Mouse (Mus musculus): ENCODE results near the gene Tenm4. TPM values are rescaled to one million over a fixed set of nuclear protein-coding genes. Genes with fewer than 3 reads are reported as not detected.

Tenm4 gene
- polyA plus RNA-seq, 1 experiment from 2014 or later: 7.3 TPM

GRCm38 (mm10) chr7:96796788-96797485, 625.9 kb downstream of the Tenm4 start:
- Histone ChIP-seq H3K9ac (ENCODE audit: low read depth, low read length) (no peak overlapping the region), H3K4me2 (no peak overlapping the region), H3K4me3 (ENCODE audit: low read depth, low read length) (no peak overlapping the region), H3K27ac (ENCODE audit: low read depth, low read length) (no peak overlapping the region), H3K4me1 (replicated peaks; ENCODE audit: control insufficient read depth, insufficient read depth, low read length) (no peaks in the 10 kb centered on the region; the same call in 1 of the 2 replicates), H3K36me3 (ENCODE audit: control insufficient read depth, insufficient read depth, low read length) (no peaks in the 10 kb centered on the region), H3K9me3 (ENCODE audit: control insufficient read depth, low read length) (no peaks in the 10 kb centered on the region), H3K27me3 (replicated peaks; ENCODE audit: control insufficient read depth, insufficient read depth, low read length) (no peaks in the 10 kb centered on the region)
- DNase-seq (ENCODE audit: low spot score) (no peak), ATAC-seq (replicated peaks; ENCODE audit: low FRiP score) (no peak)
- 80% methylated on average over 20 of the region's 20 CpGs for WGBS

- WGBS: 67% methylated on average over 13 of the region's 13 CpGs
- no peak overlapping the region for H3K9ac ChIP-seq (ENCODE audit: low read depth, low read length)
These were observed 626.8 kb downstream of the Tenm4 start for GRCm38 (mm10) chr7:96797716-96798332.

GRCm38 (mm10) chr7:96799816-96800215, 628.8 kb downstream of the Tenm4 start:
- no peaks in the 10 kb centered on the region; the same call in 1 of the 2 replicates for H3K4me1 ChIP-seq (replicated peaks; ENCODE audit: control insufficient read depth, insufficient read depth, low read length)
- no peaks in the 10 kb centered on the region for H3K36me3 ChIP-seq (ENCODE audit: control insufficient read depth, insufficient read depth, low read length)
- no peak overlapping the region for H3K4me2 ChIP-seq
- DNase-seq (ENCODE audit: low spot score) (no peak), ATAC-seq (replicated peaks; ENCODE audit: low FRiP score) (no peak)
- no peak overlapping the region for H3K4me3 ChIP-seq (ENCODE audit: low read depth, low read length)
- no peaks in the 10 kb centered on the region for H3K9me3 ChIP-seq (ENCODE audit: control insufficient read depth, low read length)
- no peak overlapping the region for H3K9ac ChIP-seq (ENCODE audit: low read depth, low read length)
- no peaks in the 10 kb centered on the region for H3K27me3 ChIP-seq (replicated peaks; ENCODE audit: control insufficient read depth, insufficient read depth, low read length)
- WGBS: 60% methylated on average over 5 of the region's 5 CpGs
- no peak overlapping the region for H3K27ac ChIP-seq (ENCODE audit: low read depth, low read length)

More at GRCm38 (mm10) chr7:96797716-96798332, 626.8 kb downstream of the Tenm4 start:
- Histone ChIP-seq H3K36me3 (ENCODE audit: control insufficient read depth, insufficient read depth, low read length) (no peaks in the 10 kb centered on the region), H3K9me3 (ENCODE audit: control insufficient read depth, low read length) (no peaks in the 10 kb centered on the region), H3K27ac (ENCODE audit: low read depth, low read length) (no peak overlapping the region), H3K4me2 (no peak overlapping the region), H3K4me1 (replicated peaks; ENCODE audit: control insufficient read depth, insufficient read depth, low read length) (no peaks in the 10 kb centered on the region; the same call in 1 of the 2 replicates), H3K27me3 (replicated peaks; ENCODE audit: control insufficient read depth, insufficient read depth, low read length) (no peaks in the 10 kb centered on the region), H3K4me3 (ENCODE audit: low read depth, low read length) (no peak overlapping the region)
- ATAC-seq (replicated peaks; ENCODE audit: low FRiP score) (no peak), DNase-seq (ENCODE audit: low spot score) (no peak)

GRCm38 (mm10) chr7:96801368-96801767, 630.3 kb downstream of the Tenm4 start:
- Histone ChIP-seq H3K27ac (ENCODE audit: low read depth, low read length) (no peak overlapping the region), H3K4me1 (replicated peaks; ENCODE audit: control insufficient read depth, insufficient read depth, low read length) (no peaks in the 10 kb centered on the region; the same call in 1 of the 2 replicates), H3K4me3 (ENCODE audit: low read depth, low read length) (no peak overlapping the region), H3K4me2 (no peak overlapping the region), H3K36me3 (ENCODE audit: control insufficient read depth, insufficient read depth, low read length) (no peaks in the 10 kb centered on the region), H3K9ac (ENCODE audit: low read depth, low read length) (no peak overlapping the region), H3K9me3 (ENCODE audit: control insufficient read depth, low read length) (no peaks in the 10 kb centered on the region), H3K27me3 (replicated peaks; ENCODE audit: control insufficient read depth, insufficient read depth, low read length) (no peaks in the 10 kb centered on the region)
- 39% methylated on average over 9 of the region's 9 CpGs for WGBS
- ATAC-seq (replicated peaks; ENCODE audit: low FRiP score) (no peak), DNase-seq (ENCODE audit: low spot score) (no peak)

GRCm38 (mm10) chr7:96802216-96802615, 631.2 kb downstream of the Tenm4 start:
- Histone ChIP-seq H3K9me3 (ENCODE audit: control insufficient read depth, low read length) (no peaks in the 10 kb centered on the region), H3K9ac (ENCODE audit: low read depth, low read length) (no peak overlapping the region), H3K4me3 (ENCODE audit: low read depth, low read length) (no peak overlapping the region), H3K27ac (ENCODE audit: low read depth, low read length) (no peak overlapping the region), H3K27me3 (replicated peaks; ENCODE audit: control insufficient read depth, insufficient read depth, low read length) (no peaks in the 10 kb centered on the region), H3K4me2 (no peak overlapping the region), H3K4me1 (replicated peaks; ENCODE audit: control insufficient read depth, insufficient read depth, low read length) (no peaks in the 10 kb centered on the region), H3K36me3 (ENCODE audit: control insufficient read depth, insufficient read depth, low read length) (no peaks in the 10 kb centered on the region)
- WGBS: 70% methylated on average over 3 of the region's 3 CpGs
- ATAC-seq (replicated peaks; ENCODE audit: low FRiP score) (no peak), DNase-seq (ENCODE audit: low spot score) (no peak)

- 84% methylated on average over 1 of the region's 1 CpGs for WGBS
- DNase-seq (ENCODE audit: low spot score): no peak
These were observed 635.5 kb downstream of the Tenm4 start for GRCm38 (mm10) chr7:96806561-96806960.

GRCm38 (mm10) chr7:96807281-96808058, 636.4 kb downstream of the Tenm4 start:
- Histone ChIP-seq H3K4me3 (ENCODE audit: low read depth, low read length) (no peak overlapping the region), H3K36me3 (ENCODE audit: control insufficient read depth, insufficient read depth, low read length) (no peaks in the 10 kb centered on the region), H3K9me3 (ENCODE audit: control insufficient read depth, low read length) (no peaks in the 10 kb centered on the region), H3K27me3 (replicated peaks; ENCODE audit: control insufficient read depth, insufficient read depth, low read length) (no peaks in the 10 kb centered on the region), H3K27ac (ENCODE audit: low read depth, low read length) (no peak overlapping the region), H3K4me1 (replicated peaks; ENCODE audit: control insufficient read depth, insufficient read depth, low read length) (0 out of 2 replicates have a peak, but pooled peaks cover 2% of the 10 kb centered on the region), H3K4me2 (no peak overlapping the region), H3K9ac (ENCODE audit: low read depth, low read length) (no peak overlapping the region)
- DNase-seq (ENCODE audit: low spot score) (no peak), ATAC-seq (replicated peaks; ENCODE audit: low FRiP score) (no peak)
- WGBS: 78% methylated on average over 15 of the region's 15 CpGs

More at GRCm38 (mm10) chr7:96806561-96806960, 635.5 kb downstream of the Tenm4 start:
- Histone ChIP-seq H3K27ac (ENCODE audit: low read depth, low read length) (no peak overlapping the region), H3K4me3 (ENCODE audit: low read depth, low read length) (no peak overlapping the region), H3K36me3 (ENCODE audit: control insufficient read depth, insufficient read depth, low read length) (no peaks in the 10 kb centered on the region), H3K4me1 (replicated peaks; ENCODE audit: control insufficient read depth, insufficient read depth, low read length) (0 out of 2 replicates have a peak, but pooled peaks cover 2% of the 10 kb centered on the region), H3K9me3 (ENCODE audit: control insufficient read depth, low read length) (no peaks in the 10 kb centered on the region), H3K9ac (ENCODE audit: low read depth, low read length) (no peak overlapping the region), H3K27me3 (replicated peaks; ENCODE audit: control insufficient read depth, insufficient read depth, low read length) (no peaks in the 10 kb centered on the region), H3K4me2 (no peak overlapping the region)
- no peak for ATAC-seq (replicated peaks; ENCODE audit: low FRiP score)

GRCm38 (mm10) chr7:96808059-96808646, 637.1 kb downstream of the Tenm4 start:
- Histone ChIP-seq H3K27ac (ENCODE audit: low read depth, low read length) (no peak overlapping the region), H3K4me1 (replicated peaks; ENCODE audit: control insufficient read depth, insufficient read depth, low read length) (0 out of 2 replicates have a peak, but pooled peaks cover 2% of the 10 kb centered on the region), H3K4me2 (no peak overlapping the region), H3K9ac (ENCODE audit: low read depth, low read length) (no peak overlapping the region), H3K9me3 (ENCODE audit: control insufficient read depth, low read length) (no peaks in the 10 kb centered on the region), H3K4me3 (ENCODE audit: low read depth, low read length) (no peak overlapping the region), H3K27me3 (replicated peaks; ENCODE audit: control insufficient read depth, insufficient read depth, low read length) (no peaks in the 10 kb centered on the region), H3K36me3 (ENCODE audit: control insufficient read depth, insufficient read depth, low read length) (no peaks in the 10 kb centered on the region)
- ATAC-seq (replicated peaks; ENCODE audit: low FRiP score) (no peak), DNase-seq (ENCODE audit: low spot score) (no peak)
- 86% methylated on average over 7 of the region's 7 CpGs for WGBS

Data from liver, embryonic 11.5 days (tissue).